Mouse (Mus musculus) stomach, postnatal 0 days (tissue): ENCODE measurements around the gene Kng2.

Experiments used
- CTCF ChIP-seq: IDR thresholded peaks from 2 replicates; pipeline ENCODE4 v1.5.1; 2016; ENCODE audit warnings: antibody characterized with exemption, low read depth, mild to moderate bottlenecking, moderate library complexity
- EP300 ChIP-seq: optimal IDR thresholded peaks from 2 replicates; pipeline ENCODE3; 2016; ENCODE audit warnings: antibody characterized with exemption

DNA sequence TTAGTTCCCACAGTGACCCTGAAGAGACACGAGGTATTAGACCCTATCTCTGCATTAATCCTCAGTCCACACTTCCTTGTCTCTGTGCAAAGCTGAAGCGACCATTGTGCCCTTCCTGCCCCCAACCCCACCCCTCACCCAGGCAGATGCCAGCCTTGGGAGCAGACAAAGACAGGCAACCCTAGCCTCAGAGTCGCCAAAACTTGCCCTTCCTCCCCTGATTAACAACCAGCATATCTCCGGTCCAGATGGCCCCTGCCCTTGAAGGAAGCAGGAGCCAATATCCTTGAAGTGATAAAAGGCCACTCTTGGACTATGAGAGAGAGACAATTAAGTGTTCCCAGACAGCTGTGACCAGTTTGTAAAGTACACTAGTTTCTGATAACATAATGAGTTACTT, 11.6 kb upstream of the Kng2 start:
- TF ChIP-seq EP300 (no peak), CTCF (no peak)
